8 mouse cellular contexts compared by ENCODE assay signal in genomic region chr6:85189911-85190591, GRCm38 (mm10). TPM values are rescaled to one million over a fixed set of nuclear protein-coding genes. Genes with fewer than 3 reads are reported as not detected.
DNase-seq lines count a peak whose midpoint lies in the region; ATAC-seq and TF ChIP-seq lines count a peak whose summit lies in the region.

No protein-coding gene starts in this region.

- no peaks in the 10 kb centered on the region for H3K9me3 ChIP-seq in kidney, embryonic 14.5 days (ENCODE audit: control insufficient read depth, low read length)
- no peaks in the 10 kb centered on the region for H3K9me3 ChIP-seq in forebrain, embryonic 15.5 days
- no peaks in the 10 kb centered on the region for H3K9me3 ChIP-seq in kidney, postnatal 0 days (replicated peaks; ENCODE audit: low read length)
- no peaks in the 10 kb centered on the region for H3K9me3 ChIP-seq in midbrain, embryonic 16.5 days (replicated peaks; ENCODE audit: control insufficient read depth, low read length, poor library complexity, severe bottlenecking)

- H3K4me3 ChIP-seq in kidney, embryonic 14.5 days (ENCODE audit: low read length), result peak overlapping the region; percentile 45
- peak overlapping the region; percentile 31 for H3K4me3 ChIP-seq in bone marrow macrophage, adult 2 months (ENCODE audit: insufficient read depth, low read length)
- H3K4me3 ChIP-seq in forebrain, embryonic 15.5 days, result peak overlapping the region; percentile 58
- peak overlapping the region; percentile 38 for H3K4me3 ChIP-seq in kidney, postnatal 0 days (replicated peaks; ENCODE audit: low read depth, low read length)
- peak overlapping the region; percentile 31 for H3K4me3 ChIP-seq in midbrain, embryonic 16.5 days (ENCODE audit: low read depth, low read length)

- no peak for ATAC-seq in kidney, embryonic 14.5 days (ENCODE audit: low FRiP score, low TSS enrichment)
- ATAC-seq in forebrain, embryonic 15.5 days (replicated peaks), result no peak
- ATAC-seq in kidney, postnatal 0 days (replicated peaks; ENCODE audit: low FRiP score, low read depth), result no peak
- ATAC-seq in midbrain, embryonic 16.5 days, result no peak
- no peak for ATAC-seq in CD4-positive, CD25-positive, alpha-beta regulatory T cell, adult 4 months

- H3K4me1 ChIP-seq in kidney, embryonic 14.5 days (ENCODE audit: control insufficient read depth, insufficient read depth, low read length), result peaks cover 14% of the 10 kb centered on the region; the same call in 1 of the 2 replicates
- H3K4me1 ChIP-seq in bone marrow macrophage, adult 2 months (ENCODE audit: control insufficient read depth, insufficient read depth, low read length), result no peaks in the 10 kb centered on the region
- H3K4me1 ChIP-seq in forebrain, embryonic 15.5 days, result peaks cover 85% of the 10 kb centered on the region
- H3K4me1 ChIP-seq in kidney, postnatal 0 days (replicated peaks; ENCODE audit: insufficient read depth, low read length), result peaks cover 23% of the 10 kb centered on the region; the same call in 1 of the 2 replicates
- peaks cover 38% of the 10 kb centered on the region for H3K4me1 ChIP-seq in midbrain, embryonic 16.5 days (ENCODE audit: control insufficient read depth, insufficient read depth, low read length)

- no peak for DNase-seq in kidney, adult 8-10 months
- peak; percentile 64 for DNase-seq in kidney, postnatal 0 days (ENCODE audit: low spot score)
- no peak for DNase-seq in urinary bladder, postnatal 25 days (ENCODE audit: low spot score)

- H3K27ac ChIP-seq in kidney, embryonic 14.5 days (ENCODE audit: low read depth, low read length), result no peak overlapping the region
- no peak overlapping the region for H3K27ac ChIP-seq in bone marrow macrophage, adult 2 months (ENCODE audit: insufficient read depth, low read depth, low read length)
- H3K27ac ChIP-seq in forebrain, embryonic 15.5 days (replicated peaks), result peak overlapping the region; percentile 86
- H3K27ac ChIP-seq in kidney, postnatal 0 days, result no peak overlapping the region
- no peak overlapping the region for H3K27ac ChIP-seq in midbrain, embryonic 16.5 days (ENCODE audit: low read length)

- H3K36me3 ChIP-seq in kidney, embryonic 14.5 days (ENCODE audit: control insufficient read depth, insufficient read depth, low read length), result no peaks in the 10 kb centered on the region
- no peaks in the 10 kb centered on the region for H3K36me3 ChIP-seq in forebrain, embryonic 15.5 days
- H3K36me3 ChIP-seq in kidney, postnatal 0 days (ENCODE audit: insufficient read depth, low read length), result no peaks in the 10 kb centered on the region
- H3K36me3 ChIP-seq in midbrain, embryonic 16.5 days (ENCODE audit: control insufficient read depth, insufficient read depth, low read length), result no peaks in the 10 kb centered on the region

- TF ChIP-seq POLR2A in bone marrow macrophage, adult 2 months (IDR thresholded peaks at IDR 0.05; ENCODE audit: borderline replicate concordance, low read depth, low read length), result no peak

- under 1% methylated on average over 52 of the region's 52 CpGs for WGBS in kidney, embryonic 14.5 days
- under 1% methylated on average over 52 of the region's 52 CpGs for WGBS in forebrain, embryonic 15.5 days
- 4% methylated on average over 52 of the region's 52 CpGs for WGBS in kidney, postnatal 0 days
- under 1% methylated on average over 52 of the region's 52 CpGs for WGBS in midbrain, embryonic 16.5 days

- H3K9ac ChIP-seq in kidney, embryonic 14.5 days (ENCODE audit: low read depth, low read length), result no peak overlapping the region; the same call in 1 of the 2 replicates
- H3K9ac ChIP-seq in forebrain, embryonic 15.5 days (replicated peaks), result peak overlapping the region; percentile 72
- H3K9ac ChIP-seq in kidney, postnatal 0 days (ENCODE audit: low read depth, low read length), result peak overlapping the region; percentile 28
- H3K9ac ChIP-seq in midbrain, embryonic 16.5 days (ENCODE audit: low read depth, low read length), result no peak overlapping the region

- H3K4me2 ChIP-seq in kidney, embryonic 14.5 days (replicated peaks; ENCODE audit: low read depth, low read length), result peak overlapping the region; percentile 43
- peak overlapping the region; percentile 54 for H3K4me2 ChIP-seq in forebrain, embryonic 15.5 days (replicated peaks)
- peak overlapping the region; percentile 59 for H3K4me2 ChIP-seq in kidney, postnatal 0 days (ENCODE audit: low read length)
- peak overlapping the region; percentile 52 for H3K4me2 ChIP-seq in midbrain, embryonic 16.5 days (ENCODE audit: low read length)

- TF ChIP-seq CTCF in bone marrow macrophage, adult 2 months (IDR thresholded peaks at IDR 0.05; ENCODE audit: low read depth, low read length), result no peak
- TF ChIP-seq CTCF in kidney, postnatal 0 days (IDR thresholded peaks at IDR 0.05; ENCODE audit: low read depth), result no peak

- peaks cover 92% of the 10 kb centered on the region for H3K27me3 ChIP-seq in kidney, embryonic 14.5 days (ENCODE audit: control insufficient read depth, insufficient read depth, low read length)
- H3K27me3 ChIP-seq in forebrain, embryonic 15.5 days, result peaks cover 8% of the 10 kb centered on the region
- peaks cover 77% of the 10 kb centered on the region for H3K27me3 ChIP-seq in kidney, postnatal 0 days (ENCODE audit: insufficient read depth, low read length)
- peaks cover 49% of the 10 kb centered on the region for H3K27me3 ChIP-seq in midbrain, embryonic 16.5 days (ENCODE audit: control insufficient read depth, insufficient read depth, low read depth, low read length)

RNA-seq across cellular contexts. Expression of gene Emx1, which starts 2.8 kb away (rescaled TPM):
- polyA plus RNA-seq in kidney, embryonic 14.5 days (2014; fragmentation: Nextera tagmentation; extraction: Ambion mirVana), result 7.5 and 8.5 TPM in 2 replicates
- not detected in 2 replicates for polyA plus RNA-seq in bone marrow macrophage, adult 2 months (2012; ENCODE audit: insufficient read depth, insufficient read length, missing spikeins)
- polyA plus RNA-seq in forebrain, embryonic 15.5 days (2015; fragmentation: Nextera tagmentation; extraction: Ambion mirVana), result 68.9 and 78.8 TPM in 2 replicates
- 36.5 and 40.2 TPM in 2 replicates for polyA plus RNA-seq in kidney, postnatal 0 days (2015; fragmentation: Nextera tagmentation; extraction: Ambion mirVana)
- 0.75 and 1.2 TPM in 2 replicates for polyA plus RNA-seq in midbrain, embryonic 16.5 days (2015; fragmentation: Nextera tagmentation; extraction: Ambion mirVana)
- polyA plus RNA-seq in CD4-positive, CD25-positive, alpha-beta regulatory T cell, adult 4 months (2017; shearing (Covaris generic)), result not detected

RNA-seq across cellular contexts. Expression of gene Spr, which starts 52.5 kb away (rescaled TPM):
- polyA plus RNA-seq in kidney, embryonic 14.5 days (2014; fragmentation: Nextera tagmentation; extraction: Ambion mirVana), result 79.4 and 100 TPM in 2 replicates
- 26.6 and 32.9 TPM in 2 replicates for polyA plus RNA-seq in bone marrow macrophage, adult 2 months (2012; ENCODE audit: insufficient read depth, insufficient read length, missing spikeins)
- polyA plus RNA-seq in forebrain, embryonic 15.5 days (2015; fragmentation: Nextera tagmentation; extraction: Ambion mirVana), result 29.7 and 34.6 TPM in 2 replicates
- polyA plus RNA-seq in kidney, postnatal 0 days (2015; fragmentation: Nextera tagmentation; extraction: Ambion mirVana), result 78.8 and 83.7 TPM in 2 replicates
- 25.3 and 28.7 TPM in 2 replicates for polyA plus RNA-seq in midbrain, embryonic 16.5 days (2015; fragmentation: Nextera tagmentation; extraction: Ambion mirVana)
- 10 to 100 TPM; 17.8 to 33.4 TPM for polyA plus RNA-seq in CD4-positive, CD25-positive, alpha-beta regulatory T cell, adult 4 months (2017; shearing (Covaris generic))

Comparison
In these comparisons a context has a peak if more than half of its experiments do, and no peak if none do; other contexts are left out.
1. H3K9ac ChIP-seq: peak in forebrain, embryonic 15.5 days (single experiment) and kidney, postnatal 0 days (single experiment); none in kidney, embryonic 14.5 days (single experiment) and midbrain, embryonic 16.5 days (single experiment).
2. Peak in every context shown above with its lines, with median percentiles within 50 percentile points of each other: H3K4me2 ChIP-seq and H3K4me3 ChIP-seq.